Comparison of ENCODE assay signal across 21 mouse cellular contexts in the genomic region with DNA sequence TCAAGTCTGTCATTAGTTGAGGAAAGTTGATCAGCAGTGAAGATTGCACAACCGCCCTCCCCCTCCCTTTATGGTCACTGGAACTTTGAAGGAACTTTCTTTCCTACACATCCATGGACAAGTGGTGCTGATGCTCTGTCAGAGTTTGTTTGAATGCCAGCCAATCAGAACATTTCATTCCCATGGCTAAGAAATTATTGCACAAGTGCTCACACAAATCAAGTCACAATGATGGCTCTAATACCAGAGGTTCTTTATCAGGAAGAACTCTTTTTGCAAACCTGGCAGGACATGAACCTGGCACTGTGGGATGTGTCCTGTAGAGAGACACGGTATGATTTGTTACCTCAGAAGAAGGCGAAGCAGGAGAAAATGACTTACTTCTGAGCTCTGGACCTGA. TPM values are rescaled to one million over a fixed set of nuclear protein-coding genes. Genes with fewer than 3 reads are reported as not detected.
A peak's percentile ranks its signal among the peaks of the same experiment; 100 is the strongest.
DNase-seq lines count a peak whose midpoint lies in the region; ATAC-seq lines count a peak whose summit lies in the region.
"Had no signal": no experiment of that assay in that cellular context is flagged by ENCODE, and none has a peak within 500 bp of the region (broad histone marks: within the 10 kb centered on the region; RNA-seq: fewer than 3 reads in every experiment).

No protein-coding gene starts in this region.

- H3K9ac ChIP-seq in hindbrain, embryonic 11.5 days (ENCODE audit: low read depth, low read length) = no peak overlapping the region
- H3K9ac ChIP-seq: forebrain, postnatal 0 days; heart, embryonic 12.5 days; lung, embryonic 15.5 days had no signal

- no peak for ATAC-seq in hindbrain, embryonic 11.5 days (ENCODE audit: low FRiP score)
- ATAC-seq: forebrain, postnatal 0 days; hindbrain, embryonic 16.5 days; intestine, embryonic 16.5 days; Patski had no signal

- no peaks in the 10 kb centered on the region for H3K27me3 ChIP-seq in hindbrain, embryonic 11.5 days (ENCODE audit: control insufficient read depth, insufficient read depth, low read length)
- H3K27me3 ChIP-seq: heart, embryonic 12.5 days; lung, embryonic 15.5 days; Patski had no signal

- no peak overlapping the region for H3K4me2 ChIP-seq in hindbrain, embryonic 11.5 days (replicated peaks; ENCODE audit: low read depth, low read length)
- H3K4me2 ChIP-seq: heart, embryonic 12.5 days; lung, embryonic 15.5 days had no signal

- intact Hi-C loops in heart, postnatal 14 days (cut with DNase I) = no loop called here

- no peaks in the 10 kb centered on the region for H3K9me3 ChIP-seq in hindbrain, embryonic 11.5 days (ENCODE audit: control insufficient read depth, low read length)
- H3K9me3 ChIP-seq: forebrain, embryonic 10.5 days; heart, embryonic 12.5 days; limb, embryonic 10.5 days; lung, embryonic 15.5 days had no signal

- H3K4me3 ChIP-seq in hindbrain, embryonic 11.5 days (ENCODE audit: low read depth, low read length) = no peak overlapping the region
- H3K4me3 ChIP-seq: forebrain, embryonic 10.5 days; heart, embryonic 12.5 days; limb, embryonic 10.5 days; lung, embryonic 15.5 days had no signal

- 98% methylated on average over 3 of the region's 3 CpGs for WGBS in hindbrain, embryonic 11.5 days

- H3K27ac ChIP-seq in hindbrain, embryonic 11.5 days (ENCODE audit: low read depth, low read length) = no peak overlapping the region
- H3K27ac ChIP-seq: forebrain, embryonic 10.5 days; limb, embryonic 10.5 days; lung, embryonic 15.5 days had no signal

- peak; percentile 92 for DNase-seq in heart, adult 11 months
- no peak for DNase-seq in heart, postnatal 14 days
- peak; percentile 4 for DNase-seq in testis, postnatal 14 days (ENCODE audit: low spot score)
- no peak for DNase-seq in testis, postnatal 10 days (ENCODE audit: low spot score)
- peak; percentile 25 for DNase-seq in fat pad, adult 2 months (ENCODE audit: extremely low read depth, low read depth, low spot score)
- peak; percentile 1 for DNase-seq in naive thymus-derived CD4-positive, alpha-beta T cell, adult 2 months (ENCODE audit: low read depth)
- DNase-seq in hindbrain, embryonic 11.5 days (ENCODE audit: low spot score) = no peak
- no peak for DNase-seq in cerebellum, postnatal 4 days (ENCODE audit: low spot score in 2 of 2)
- DNase-seq: cerebellum, postnatal 10 days; forebrain, postnatal 0 days; kidney, postnatal 4 days; layer of hippocampus, adult 9-11 months; thymus, adult 18-20 months; thymus, postnatal 4 days had no signal

- H3K36me3 ChIP-seq in hindbrain, embryonic 11.5 days (ENCODE audit: control insufficient read depth, insufficient read depth, low read length) = no peaks in the 10 kb centered on the region
- H3K36me3 ChIP-seq: forebrain, embryonic 10.5 days; heart, embryonic 12.5 days; limb, embryonic 10.5 days; lung, embryonic 15.5 days had no signal

- H3K4me1 ChIP-seq in hindbrain, embryonic 11.5 days (replicated peaks; ENCODE audit: control insufficient read depth, insufficient read depth, low read length) = no peaks in the 10 kb centered on the region
- H3K4me1 ChIP-seq: forebrain, embryonic 10.5 days; heart, embryonic 12.5 days; limb, embryonic 10.5 days; lung, embryonic 15.5 days had no signal

RNA-seq across cellular contexts. Expression of a gene that starts 54.3 kb away (rescaled TPM):
- 10 to 100 TPM; 34.6 to 35.7 TPM for total RNA-seq in heart, postnatal 14 days (2021)
- polyA plus RNA-seq in hindbrain, embryonic 11.5 days (2014; fragmentation: Nextera tagmentation; extraction: Ambion mirVana) = 37.4 and 37.7 TPM in 2 replicates

Comparison
In these comparisons a context has a peak if more than half of its experiments do, and no peak if none do; other contexts are left out.
1. DNase-seq: peak in heart, adult 11 months (single experiment), testis, postnatal 14 days (single experiment), fat pad, adult 2 months (single experiment) and naive thymus-derived CD4-positive, alpha-beta T cell, adult 2 months (single experiment); none in heart, postnatal 14 days (0 of 2), testis, postnatal 10 days (single experiment), hindbrain, embryonic 11.5 days (single experiment) and cerebellum, postnatal 4 days (0 of 2).